Mouse (Mus musculus): ENCODE results near the gene Sned1.
"Not testable (repeated sequence)": the region's sequence is repeated elsewhere in the genome, so short reads cannot be mapped to it uniquely, and the experiment has no call there.

The Sned1 gene

DNA sequence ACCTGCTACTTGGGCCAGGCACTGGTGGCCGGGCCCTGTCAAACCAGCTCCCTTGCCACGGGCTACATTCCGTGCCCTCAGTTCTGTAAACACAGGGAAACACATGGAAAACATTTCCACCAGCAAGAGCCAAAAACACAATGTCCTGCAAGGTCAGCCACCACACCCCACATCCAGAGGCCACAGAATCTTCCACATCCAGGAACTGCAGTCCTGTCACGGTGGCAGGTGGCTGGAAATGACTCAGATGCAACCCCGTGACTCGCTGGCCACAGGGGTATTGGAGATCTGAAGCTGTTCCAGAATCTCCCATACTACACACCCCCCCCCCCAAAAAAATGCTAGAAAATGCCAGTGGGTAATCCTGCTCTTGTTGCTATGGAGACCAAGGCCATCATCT, 6.4 kb upstream of the Sned1 start:
- no peak for DNase-seq (ENCODE audit: low spot score in 2 of 2)

DNA sequence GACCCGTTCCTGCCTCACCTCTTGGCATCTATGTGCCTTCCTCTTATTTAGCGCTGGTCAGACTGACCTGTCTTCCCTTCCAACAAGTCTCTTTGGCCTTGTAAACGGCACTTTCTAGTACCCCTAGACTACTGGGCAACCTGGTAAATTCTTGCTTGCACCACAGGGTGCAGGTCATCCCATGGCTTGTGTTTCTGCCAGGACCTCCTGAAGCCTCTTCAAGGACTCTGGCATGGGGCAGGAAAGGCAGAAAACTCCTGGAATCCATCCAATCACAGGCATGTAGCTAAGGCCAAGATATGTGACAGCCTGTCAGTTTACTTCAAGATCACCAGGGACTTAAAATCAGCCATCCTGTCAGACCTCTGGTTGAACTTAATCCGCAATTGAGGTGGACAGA, 6.0 kb upstream of the Sned1 start:
- no peak for DNase-seq (ENCODE audit: low spot score in 2 of 2)

DNA sequence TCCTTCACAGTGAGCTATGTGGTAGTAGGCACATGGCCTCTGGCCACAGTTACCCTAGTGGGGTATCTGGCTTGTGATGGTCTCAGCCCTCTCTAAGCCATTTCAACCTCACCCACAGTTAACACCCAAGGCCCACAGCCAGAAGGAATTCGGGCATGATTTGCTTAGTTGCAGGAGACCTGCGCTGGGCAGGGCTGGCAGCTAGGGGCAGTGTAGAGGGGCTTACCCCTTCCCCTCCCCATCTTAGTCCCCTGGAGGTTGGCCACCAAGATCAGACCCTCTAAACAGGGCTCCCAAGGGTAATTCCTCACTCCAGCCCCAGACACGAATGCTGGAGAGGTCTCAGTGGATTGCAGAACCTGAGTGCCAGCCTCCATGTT, 894 bp downstream of the Sned1 start:
- no peak for DNase-seq (ENCODE audit: low spot score in 2 of 2)

DNA sequence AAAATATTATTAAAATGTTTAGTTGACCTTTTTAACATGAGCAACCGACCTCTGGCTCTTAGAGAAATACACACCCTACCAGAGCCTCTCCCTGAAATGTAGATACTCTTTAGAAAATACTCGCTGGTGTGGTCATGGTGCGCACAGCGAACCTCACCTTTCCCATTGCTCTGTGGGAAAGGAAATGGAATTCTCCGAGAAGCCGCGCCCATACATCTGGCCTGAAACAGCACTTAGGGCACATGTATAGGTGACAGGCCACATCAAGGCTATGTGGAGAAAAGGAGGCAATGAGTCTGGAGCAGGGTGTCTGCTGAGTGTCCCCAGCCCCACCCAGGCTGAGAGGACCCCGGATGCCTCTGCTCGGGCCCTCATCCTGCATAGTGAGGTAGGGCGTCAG, 2.0 kb downstream of the Sned1 start:
- no peak for DNase-seq (ENCODE audit: low spot score in 2 of 2)

DNA sequence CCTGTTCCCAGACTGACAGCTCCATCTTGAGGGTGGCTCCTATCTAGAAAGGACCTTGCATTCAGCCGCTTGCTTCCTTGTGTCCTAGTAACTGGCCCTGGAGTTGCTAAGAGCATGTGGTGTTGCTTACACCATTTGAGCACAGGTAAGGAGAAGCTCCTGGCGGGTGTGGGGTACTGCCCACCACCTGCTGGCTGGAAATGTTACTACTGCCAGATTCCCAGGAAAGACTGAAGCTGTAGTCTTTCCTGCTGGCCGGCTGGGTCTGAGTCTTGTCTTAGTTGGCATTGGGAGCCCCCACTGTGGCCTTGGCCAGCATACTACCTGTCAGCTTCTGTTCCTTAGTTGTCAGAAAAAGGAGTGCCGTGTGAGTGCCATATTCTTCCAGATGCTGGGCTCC, 2.6 kb downstream of the Sned1 start:
- no peak for DNase-seq (ENCODE audit: low spot score in 2 of 2)

DNA sequence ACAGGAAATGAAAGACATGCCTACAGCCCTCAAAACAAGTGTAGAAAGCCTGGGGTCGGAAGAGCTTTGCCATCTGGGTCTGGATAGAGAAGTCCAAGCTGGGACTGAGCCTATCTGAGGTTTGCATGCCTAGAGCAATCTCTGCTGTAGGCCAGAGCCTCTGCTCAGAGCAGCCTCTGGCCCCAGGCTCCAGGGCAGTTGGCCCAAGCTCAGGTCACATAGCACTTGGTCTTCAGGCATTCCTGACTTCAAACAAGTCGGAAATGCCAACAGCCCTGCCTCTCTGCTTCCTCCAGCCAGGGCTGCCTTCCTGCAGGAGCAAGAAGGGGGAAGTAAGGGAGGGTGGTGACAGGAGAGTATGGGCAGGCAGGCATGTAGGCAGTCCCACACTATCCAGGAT, 10.3 kb downstream of the Sned1 start:
- no peak for DNase-seq (ENCODE audit: low spot score in 2 of 2)

DNA sequence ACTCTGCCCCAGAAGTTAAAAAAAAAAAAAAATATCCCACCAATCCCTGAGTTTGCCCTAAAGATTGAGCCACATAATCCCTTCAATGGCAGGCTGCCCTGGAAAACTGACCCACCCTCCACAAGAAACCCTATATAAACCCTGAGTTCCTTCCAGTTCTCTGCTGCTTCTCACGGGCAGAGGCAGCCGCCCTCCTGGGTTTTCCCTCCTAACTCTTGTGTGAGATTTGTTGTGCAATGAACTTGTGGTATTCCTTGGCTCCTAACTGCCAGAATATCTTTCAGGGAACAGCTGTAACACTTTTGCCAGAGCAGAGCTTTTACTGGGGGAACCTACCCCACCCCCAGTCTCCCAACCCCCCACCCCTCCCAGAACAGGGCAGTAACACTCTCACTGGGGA, 16.9 kb downstream of the Sned1 start:
- DNase-seq (ENCODE audit: low spot score in 2 of 2): no peak

DNA sequence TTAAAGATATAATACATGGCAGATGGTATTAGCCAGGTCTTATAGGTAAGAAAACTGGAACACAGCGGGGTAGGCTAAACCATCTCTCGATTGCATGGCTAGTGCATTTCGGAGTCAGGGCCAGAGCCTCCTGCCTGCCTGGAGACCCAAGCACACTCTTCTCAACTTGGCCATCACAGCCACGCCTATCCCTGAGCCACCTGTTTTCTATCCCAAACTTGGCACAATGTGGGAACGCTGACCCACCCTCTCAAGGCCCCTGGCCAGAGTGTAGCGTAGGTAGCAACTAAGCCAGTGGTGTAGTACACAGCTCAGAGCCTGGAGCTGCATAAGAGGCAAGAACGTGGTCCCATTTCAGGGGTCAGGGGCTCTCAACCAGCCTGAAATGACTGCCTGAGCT, 20.1 kb downstream of the Sned1 start:
- no peak for DNase-seq (ENCODE audit: low spot score in 2 of 2)

DNA sequence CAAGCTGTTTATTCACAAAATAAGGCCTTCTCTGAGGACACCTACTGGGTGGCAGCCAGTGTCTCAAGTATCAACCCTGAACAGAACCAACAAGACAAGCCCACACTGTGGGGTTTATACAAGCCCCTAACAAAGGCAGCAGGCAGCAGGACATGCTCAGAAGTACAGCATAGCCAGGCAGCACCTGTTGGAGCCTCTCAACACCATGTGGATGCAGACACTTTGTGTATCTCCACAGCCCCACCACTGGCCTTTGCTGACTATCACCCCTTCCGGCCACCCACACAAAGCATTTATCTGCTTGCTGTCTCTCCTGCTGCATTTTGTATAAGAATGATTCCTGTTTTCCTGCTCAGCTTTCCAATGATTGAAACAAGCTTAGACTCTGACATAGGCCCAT, 21.9 kb downstream of the Sned1 start:
- DNase-seq (ENCODE audit: low spot score in 2 of 2): no peak

DNA sequence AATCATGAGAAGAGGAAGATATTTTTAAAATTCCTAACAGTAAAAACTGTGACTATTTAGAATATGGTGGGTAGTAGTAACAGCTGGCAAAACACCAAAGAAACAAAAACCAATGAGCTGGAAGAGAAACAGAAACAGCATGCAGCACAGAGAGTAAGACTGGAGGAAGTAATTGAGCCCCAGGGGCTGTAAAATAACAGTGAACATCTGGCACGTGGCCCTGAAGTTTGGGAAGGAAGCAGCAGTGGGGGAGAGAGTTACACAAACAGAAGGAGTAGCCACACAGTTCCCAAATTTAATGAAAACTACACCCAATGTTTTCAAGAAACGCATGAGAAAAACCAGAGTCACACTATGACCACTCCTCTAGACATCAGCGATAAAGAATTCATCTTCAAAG, 31.6 kb downstream of the Sned1 start:
- DNase-seq (ENCODE audit: low spot score in 2 of 2): no peak

DNA sequence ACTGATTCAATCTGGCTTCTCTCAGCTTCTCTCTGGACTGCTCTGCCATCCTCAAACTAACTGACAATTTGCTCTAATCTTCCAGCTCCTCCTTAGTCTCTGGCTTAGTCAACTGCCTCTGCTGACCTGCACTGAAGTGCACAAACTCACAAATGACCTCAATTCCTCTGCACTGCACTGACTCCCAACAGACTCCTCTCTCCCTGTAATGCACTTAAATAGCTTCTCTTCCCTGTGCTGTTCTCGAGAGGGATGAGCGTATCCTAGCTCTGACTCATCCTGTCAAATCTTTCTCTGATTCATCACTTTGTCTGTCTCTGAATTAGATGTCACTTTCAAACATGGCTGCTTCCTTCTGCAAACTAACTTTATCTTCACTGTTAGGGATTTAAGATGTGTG, 32.6 kb downstream of the Sned1 start:
- no peak for DNase-seq (ENCODE audit: low spot score in 2 of 2)

DNA sequence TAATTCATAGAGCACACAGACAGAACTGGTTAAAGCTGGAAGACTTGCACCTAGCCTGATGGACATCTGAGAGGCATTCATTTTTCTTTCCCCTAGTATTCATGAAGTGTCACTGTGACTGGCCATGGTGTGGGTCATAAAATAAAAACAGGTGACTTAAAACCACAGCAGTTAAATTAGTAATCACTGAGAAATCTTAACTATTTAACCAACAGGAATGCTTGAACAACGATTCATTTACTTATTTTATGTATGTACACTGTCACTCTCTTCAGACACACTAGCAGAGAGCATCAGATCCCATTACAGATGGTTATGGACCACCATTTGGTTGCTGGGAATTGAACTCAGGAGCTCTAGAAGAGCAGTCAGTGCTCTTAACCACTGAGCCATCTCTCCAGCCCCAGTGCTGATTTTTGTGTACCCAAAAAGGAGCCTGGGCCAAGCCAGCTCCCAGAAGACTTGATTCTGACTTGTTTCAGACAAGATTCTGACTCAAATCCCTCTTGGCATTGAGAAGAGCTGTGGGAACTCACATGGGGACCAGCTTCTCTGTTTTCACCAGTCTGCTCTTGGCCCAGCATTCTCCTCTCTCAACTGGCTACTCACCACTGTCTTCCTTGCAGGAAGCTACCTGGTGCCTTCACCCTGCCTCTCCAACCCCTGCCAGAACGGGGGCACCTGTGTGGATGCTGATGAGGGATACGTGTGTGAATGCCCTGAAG, 35.0 kb downstream of the Sned1 start:
- no peak for DNase-seq (ENCODE audit: low spot score in 2 of 2)

DNA sequence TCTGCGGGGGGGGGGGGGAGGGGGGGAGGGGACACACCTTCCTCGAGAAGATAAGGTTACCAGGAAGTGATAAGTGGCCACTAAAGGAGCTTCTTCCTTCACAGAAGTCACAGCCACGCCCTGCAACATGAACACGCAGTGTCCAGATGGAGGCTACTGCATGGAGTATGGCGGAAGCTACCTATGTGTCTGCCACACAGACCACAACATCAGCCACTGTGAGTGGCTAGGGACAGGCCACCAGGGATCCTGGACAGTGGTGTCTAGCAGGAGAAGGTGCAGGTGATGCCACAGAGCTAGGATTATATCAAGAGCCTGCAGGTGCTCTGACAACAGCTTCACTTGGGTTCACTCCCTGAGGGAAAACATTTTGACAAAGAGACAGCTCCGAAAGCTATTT, 36.1 kb downstream of the Sned1 start:
- DNase-seq (ENCODE audit: low spot score in 2 of 2): no peak

DNA sequence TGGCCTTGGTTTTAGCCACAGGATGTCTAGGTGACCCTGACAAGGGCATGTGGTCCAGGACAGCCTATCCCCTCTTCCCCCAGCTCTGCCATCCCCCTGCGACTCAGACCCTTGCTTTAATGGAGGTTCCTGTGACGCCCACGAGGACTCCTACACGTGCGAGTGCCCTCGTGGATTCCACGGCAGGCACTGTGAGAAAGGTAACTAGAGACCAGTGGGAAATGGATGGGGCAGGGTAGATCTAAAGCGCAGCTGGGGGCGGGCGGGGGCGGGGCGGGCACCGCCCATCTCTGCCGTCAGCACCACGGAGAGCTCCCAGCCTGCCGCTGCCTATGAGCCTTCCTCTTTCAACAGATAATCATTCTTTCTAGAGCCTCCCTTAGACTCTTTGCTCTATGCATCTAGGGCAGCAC, 36.8 kb downstream of the Sned1 start:
- peak in 1 of 2 experiments; percentile 68 for DNase-seq (ENCODE audit: low spot score in 2 of 2)

DNA sequence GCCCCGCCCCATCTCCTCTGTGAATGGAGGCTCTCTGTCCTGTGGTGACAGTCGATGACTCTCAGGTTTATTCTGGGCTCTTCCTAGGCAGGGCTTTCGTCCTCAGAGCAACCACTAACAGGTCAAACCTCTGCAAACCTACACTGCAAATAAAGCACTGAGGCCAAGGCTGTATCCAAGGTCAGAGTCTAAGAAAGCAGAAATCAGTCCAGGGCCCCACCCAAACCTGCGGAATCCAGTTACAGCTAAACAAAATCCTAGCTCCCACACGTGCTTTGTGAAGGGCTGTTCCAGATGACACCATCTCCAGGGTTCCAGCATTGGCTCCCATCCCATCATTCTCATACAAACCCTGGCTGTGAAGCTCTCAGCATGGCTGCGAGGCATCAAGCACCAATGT, 39.9 kb downstream of the Sned1 start:
- no peak for DNase-seq (ENCODE audit: low spot score in 2 of 2)

DNA sequence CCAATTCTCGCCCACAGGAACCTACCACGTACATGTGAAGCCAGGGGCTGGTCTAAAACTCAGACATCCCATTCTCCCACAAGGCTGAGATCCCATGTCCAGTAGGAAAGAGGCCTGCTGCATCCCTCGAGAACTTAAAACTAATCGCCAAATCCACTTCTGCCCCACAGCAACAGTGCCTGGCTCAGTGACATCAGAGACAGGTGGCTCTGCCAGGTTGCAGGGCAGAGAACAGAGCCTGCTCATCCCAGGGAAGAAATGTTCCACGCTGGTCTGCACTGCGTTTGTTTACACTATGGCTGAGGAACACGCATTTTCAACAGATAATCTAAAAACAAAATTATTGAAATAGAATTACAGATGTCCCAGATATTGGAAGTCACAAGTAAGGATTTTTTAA, 41.4 kb downstream of the Sned1 start:
- no peak for DNase-seq (ENCODE audit: low spot score in 2 of 2)

DNA sequence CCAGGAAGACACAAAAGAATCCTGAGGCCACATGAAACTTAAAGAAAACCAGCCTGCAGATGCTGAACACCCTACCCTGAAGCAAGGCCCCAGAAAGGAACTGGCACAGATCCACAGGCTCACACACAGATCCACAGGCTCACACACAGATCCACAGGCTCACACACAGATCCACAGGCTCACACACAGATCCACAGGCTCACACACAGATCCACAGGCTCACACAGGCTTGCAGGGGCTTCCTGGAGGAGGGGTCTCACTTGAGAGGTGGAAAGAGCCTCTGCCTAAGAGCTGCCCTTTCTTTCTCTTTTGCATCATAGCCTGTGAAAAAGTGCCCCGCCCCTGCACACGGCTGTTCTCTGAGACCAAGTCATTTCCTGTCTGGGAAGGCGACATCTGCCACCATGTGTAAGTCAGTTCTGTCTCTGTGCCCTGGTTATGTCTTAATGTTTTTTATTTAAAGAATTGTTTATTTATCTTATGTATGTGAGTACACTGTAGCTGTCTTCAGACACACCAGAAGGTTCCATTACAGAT, 54.1 kb downstream of the Sned1 start:
- peak in 1 of 2 experiments; percentile 25 for DNase-seq (ENCODE audit: low spot score in 2 of 2)

DNA sequence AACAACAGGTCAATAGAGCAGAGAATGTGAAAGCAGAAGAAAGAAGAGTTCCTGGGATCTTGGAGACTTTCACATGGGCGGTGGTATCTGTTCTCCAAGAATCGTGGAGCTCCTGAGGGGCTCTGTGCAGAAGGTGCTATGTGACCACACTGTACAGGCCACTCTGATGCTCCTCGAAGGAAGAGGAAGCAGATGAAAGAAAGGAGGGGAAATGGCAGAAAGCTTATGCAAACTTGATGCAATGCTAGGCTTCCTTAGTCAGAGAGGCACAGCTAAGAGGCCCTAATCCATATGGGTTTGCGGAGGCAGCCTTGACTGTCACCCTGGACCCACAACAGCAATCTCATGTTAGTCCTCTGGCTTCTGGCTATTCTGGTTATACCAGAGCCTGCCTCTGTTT, 55.3 kb downstream of the Sned1 start:
- DNase-seq (ENCODE audit: low spot score in 2 of 2): no peak

DNA sequence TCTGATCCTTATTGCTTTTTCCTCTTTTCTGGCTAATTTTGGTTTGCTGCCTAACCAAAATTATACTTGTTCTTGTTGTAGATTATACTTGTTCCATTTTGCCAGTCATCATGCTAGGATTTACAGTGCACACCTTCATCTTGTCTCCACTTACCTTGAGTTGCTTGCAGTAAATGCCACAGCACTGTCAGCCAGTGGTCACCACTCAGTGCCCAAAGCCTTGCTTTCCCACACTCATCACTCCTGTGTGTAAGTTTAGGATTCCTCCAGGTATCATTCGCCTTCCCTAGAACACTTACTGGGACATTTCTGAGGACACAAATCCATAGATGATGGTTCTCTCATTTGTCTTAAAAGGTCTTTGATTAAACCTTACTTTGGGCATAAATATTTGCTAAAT, 56.0 kb downstream of the Sned1 start:
- DNase-seq (ENCODE audit: low spot score in 2 of 2): no peak

DNA sequence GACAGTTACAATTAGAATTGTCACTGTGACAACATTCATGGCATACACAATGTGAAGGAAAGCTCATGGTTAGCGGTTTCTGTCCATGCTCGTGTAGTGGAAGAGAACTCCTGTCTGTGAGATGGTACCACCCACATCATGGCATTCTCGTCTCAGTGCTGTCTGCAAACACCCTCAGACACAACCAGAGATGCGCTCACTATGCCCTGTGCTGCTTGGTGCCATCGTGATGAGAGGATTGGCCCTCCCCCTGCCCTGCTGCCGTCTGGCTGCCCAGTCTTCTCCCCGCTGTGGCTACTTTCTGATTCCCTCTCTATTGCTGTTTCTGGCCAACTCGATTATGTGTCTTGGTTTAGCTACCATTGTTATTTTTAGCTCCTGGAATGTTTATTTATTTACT, 56.4 kb downstream of the Sned1 start:
- no peak for DNase-seq (ENCODE audit: low spot score in 2 of 2)

DNA sequence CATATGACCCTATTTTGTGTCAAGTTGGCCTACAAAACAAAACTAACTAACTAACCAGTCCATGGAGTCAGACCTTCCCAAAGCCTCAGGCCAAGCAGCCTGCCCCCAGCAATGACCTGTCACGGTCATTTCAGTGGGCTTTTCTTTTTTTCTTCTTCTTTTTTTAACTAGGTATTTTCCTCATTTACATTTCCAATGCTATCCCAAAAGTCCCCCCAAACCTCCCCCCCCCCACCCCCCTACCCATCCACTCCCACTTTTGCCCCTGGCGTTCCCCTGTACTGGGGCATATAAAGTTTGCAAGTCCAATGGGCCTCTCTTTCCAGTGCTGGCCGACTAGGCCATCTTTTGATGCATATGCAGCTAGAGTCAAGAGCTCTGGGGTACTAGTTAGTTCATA, 58.9 kb downstream of the Sned1 start:
- not testable (repeated sequence) for DNase-seq (ENCODE audit: low spot score in 2 of 2)

DNA sequence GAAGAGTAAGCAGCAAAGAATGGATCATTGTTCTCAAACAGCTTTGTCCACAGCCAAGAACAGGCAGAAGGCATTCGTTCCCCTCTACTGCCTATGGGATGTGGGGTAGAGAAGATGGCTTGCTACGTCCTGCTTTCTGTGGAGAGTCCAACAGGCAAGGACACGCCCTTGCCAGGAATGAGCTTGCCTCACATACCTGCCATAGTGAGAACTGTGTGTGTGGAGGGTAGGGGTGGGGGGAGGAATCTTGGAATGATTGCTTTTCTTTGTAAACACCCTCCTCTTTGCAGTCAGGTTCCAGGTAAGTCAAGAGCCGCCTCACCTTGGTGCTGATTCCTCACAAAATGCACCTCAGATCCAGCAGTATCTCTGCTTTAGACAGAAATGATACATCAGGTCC, 64.2 kb downstream of the Sned1 start:
- DNase-seq (ENCODE audit: low spot score in 2 of 2): no peak

DNA sequence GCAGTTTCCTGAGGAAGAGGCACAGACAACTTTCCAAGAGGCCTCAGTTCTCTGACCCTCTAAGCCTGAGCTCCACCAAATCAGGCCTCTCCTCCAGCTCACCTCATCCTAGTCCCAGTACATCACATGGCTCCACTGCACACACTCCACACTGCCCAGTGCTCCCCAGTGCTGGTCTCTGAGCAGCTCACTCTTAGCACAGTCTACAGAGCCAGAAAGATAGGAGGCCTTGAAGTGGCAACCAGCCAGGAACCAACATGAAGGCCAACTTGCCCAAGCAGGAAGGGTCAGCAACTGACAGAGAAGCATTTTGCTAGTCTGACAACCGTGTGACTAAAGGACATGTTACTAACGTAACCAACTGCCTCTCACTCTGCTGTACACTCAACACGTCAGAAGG, 64.9 kb downstream of the Sned1 start:
- DNase-seq (ENCODE audit: low spot score in 2 of 2): no peak
